Mouse (Mus musculus) embryonic facial prominence, embryonic 15.5 days (tissue): ENCODE measurements around the gene Rpa1. TPM values are rescaled to one million over a fixed set of nuclear protein-coding genes. Genes with fewer than 3 reads are reported as not detected.
"Not testable (repeated sequence)": the region's sequence is repeated elsewhere in the genome, so short reads cannot be mapped to it uniquely, and the experiment has no call there.

ENCODE experiments used
- ATAC-seq: fragments of 200-750 bp; cut with Nextera tagmentation; 2 replicates; pipeline ENCODE4 v1.8.0; 2017; ENCODE audit warnings: low read depth, moderate TSS enrichment; ENCODE audit not compliant: insufficient number of reproducible peaks, low FRiP score, low TSS enrichment
- H3K27ac ChIP-seq: fragments of 300-500 bp; sonication (generic); replicated peaks from 2 replicates; pipeline ENCODE4 v1.5.1; 2015; ENCODE audit warnings: mild to moderate bottlenecking, inconsistent platforms
- H3K27me3 ChIP-seq: fragments of 300-500 bp; sonication (generic); 2 replicates; pipeline ENCODE4 v1.6.1; 2015; ENCODE audit warnings: inconsistent platforms
- H3K36me3 ChIP-seq: fragments of 300-500 bp; sonication (generic); 2 replicates; pipeline ENCODE4 v1.6.1; 2015; ENCODE audit warnings: mild to moderate bottlenecking, inconsistent platforms
- H3K4me1 ChIP-seq: fragments of 300-500 bp; sonication (generic); 2 replicates; pipeline ENCODE4 v1.6.1; 2015; ENCODE audit warnings: inconsistent platforms
- H3K4me2 ChIP-seq: fragments of 300-500 bp; sonication (generic); replicated peaks from 2 replicates; pipeline ENCODE4 v1.6.1; 2015; ENCODE audit warnings: mild to moderate bottlenecking, inconsistent platforms
- H3K4me3 ChIP-seq: fragments of 300-500 bp; sonication (generic); replicated peaks from 2 replicates; pipeline ENCODE4 v1.5.1; 2015; ENCODE audit warnings: mild to moderate bottlenecking, inconsistent platforms
- H3K9ac ChIP-seq: fragments of 300-500 bp; sonication (generic); 2 replicates; pipeline ENCODE4 v1.6.1; 2015; ENCODE audit warnings: inconsistent platforms
- H3K9me3 ChIP-seq: fragments of 300-500 bp; sonication (generic); replicated peaks from 2 replicates; pipeline ENCODE4 v1.6.1; 2016; ENCODE audit warnings: inconsistent platforms
- WGBS: fragments of 180-500 bp; shearing (Covaris S2); methylation state at CpG from one replicate; pipeline ENCODE4 v1.1.7; 2015; 5-methylcytosine and 5-hydroxymethylcytosine counted together
- polyA plus RNA-seq: library from polyadenylated mRNA; unstranded; fragments of >200 nt; fragmentation: Nextera tagmentation; extraction: Ambion mirVana; gene quantifications from 2 replicates; pipeline ENCODE4 v1.2.1, GENCODE M21; 2015

Rpa1 gene
- 92.7 and 96.4 TPM in 2 replicates for polyA plus RNA-seq

GRCm38 (mm10) chr11:75348199-75348889 lies at the start of gene Rpa1, which contains the start of gene Smyd4:
Gene Rpa1 (minus strand): TSS chr11:75348324.
Gene Smyd4 (plus strand): TSS chr11:75348433.
- peak within 1 kb of the TSS; percentile 81 for H3K9ac ChIP-seq
- no peaks in the 10 kb centered on the region for H3K9me3 ChIP-seq
- peaks cover 18% of the 10 kb centered on the region for H3K4me1 ChIP-seq
- peak within 1 kb of the TSS; percentile 80 for H3K4me2 ChIP-seq
- peak within 1 kb of the TSS; percentile 97 for H3K4me3 ChIP-seq
- no peaks in the 10 kb centered on the region for H3K27me3 ChIP-seq
- under 1% methylated on average over 56 of the region's 56 CpGs for WGBS
- no peaks in the 10 kb centered on the region for H3K36me3 ChIP-seq
- peak; percentile 100 for ATAC-seq
- peak within 1 kb of the TSS; percentile 76 for H3K27ac ChIP-seq

DNA sequence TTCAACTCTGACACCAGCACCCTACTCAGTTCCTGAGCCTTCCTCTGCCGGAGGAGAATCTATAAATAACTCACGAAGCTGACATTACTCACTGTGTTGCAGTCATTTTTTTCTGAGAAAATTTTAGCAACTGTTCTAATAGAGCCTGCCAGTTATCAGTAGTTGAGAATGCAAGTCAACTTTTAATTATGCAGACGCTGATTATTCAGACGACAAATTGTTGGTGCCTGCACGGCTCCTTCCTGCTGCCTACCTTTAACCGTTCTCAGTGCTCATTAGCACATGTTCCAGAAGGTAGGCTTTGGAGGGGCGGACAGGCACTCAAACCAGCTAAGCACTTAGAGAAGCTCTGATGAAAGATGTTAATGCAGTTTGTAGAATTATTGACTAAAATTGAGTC lies 49.3 kb upstream of the Rpa1 start:
- H3K27ac ChIP-seq = no peak overlapping the region
- H3K4me1 ChIP-seq = peaks cover 2% of the 10 kb centered on the region; the same call in 1 of the 2 replicates
- no peaks in the 10 kb centered on the region for H3K27me3 ChIP-seq
- no peak overlapping the region for H3K4me3 ChIP-seq
- no peak for ATAC-seq
- H3K4me2 ChIP-seq = no peak overlapping the region
- 70% methylated on average over 7 of the region's 7 CpGs for WGBS
- no peak overlapping the region for H3K9ac ChIP-seq
- peaks cover 3% of the 10 kb centered on the region; the same call in 1 of the 2 replicates for H3K36me3 ChIP-seq
- H3K9me3 ChIP-seq = no peaks in the 10 kb centered on the region

DNA sequence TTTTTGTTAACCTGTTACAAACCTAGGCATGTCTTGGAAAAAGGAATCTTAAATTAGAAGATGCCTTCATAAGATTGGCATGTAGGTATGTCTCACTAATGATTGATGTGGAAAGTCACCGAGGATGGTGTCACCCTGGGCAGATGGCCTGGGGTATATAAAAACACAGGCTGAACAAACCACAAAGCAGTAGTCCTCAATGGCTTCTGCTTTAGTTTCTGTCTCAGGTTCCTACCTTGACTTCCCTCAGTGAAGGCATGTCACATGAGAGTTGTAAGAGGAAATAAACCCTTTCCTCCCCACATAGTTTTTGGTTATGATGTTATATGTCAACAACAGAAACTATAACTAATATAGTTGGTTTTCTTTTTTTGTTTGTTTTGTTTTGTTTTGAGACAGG lies 47.5 kb upstream of the Rpa1 start:
- no peak overlapping the region for H3K4me3 ChIP-seq
- no peak overlapping the region for H3K9ac ChIP-seq
- H3K9me3 ChIP-seq = no peaks in the 10 kb centered on the region
- H3K36me3 ChIP-seq = peaks cover 7% of the 10 kb centered on the region
- no peaks in the 10 kb centered on the region for H3K27me3 ChIP-seq
- ATAC-seq = no peak
- 70% methylated on average over 1 of the region's 1 CpGs for WGBS
- H3K4me2 ChIP-seq = no peak overlapping the region
- no peaks in the 10 kb centered on the region for H3K4me1 ChIP-seq
- no peak overlapping the region for H3K27ac ChIP-seq

DNA sequence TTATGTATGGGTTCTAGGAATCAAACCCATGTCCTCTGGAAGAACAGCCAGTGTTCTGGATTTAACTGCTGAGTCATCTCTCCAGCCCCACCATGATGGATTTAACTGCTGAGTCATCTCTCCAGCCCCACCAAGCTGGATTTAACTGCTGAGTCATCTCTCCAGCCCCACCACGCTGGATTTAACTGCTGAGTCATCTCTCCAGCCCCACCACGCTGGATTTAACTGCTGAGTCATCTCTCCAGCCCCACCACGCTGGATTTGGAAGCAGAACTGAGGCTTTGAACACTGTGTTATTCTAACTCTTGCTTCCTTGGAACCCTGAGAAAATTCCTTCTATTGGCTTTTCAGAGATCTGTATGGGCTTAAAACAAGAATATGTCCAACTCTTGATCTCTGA lies 35.4 kb upstream of the Rpa1 start:
- H3K9me3 ChIP-seq, H3K4me3 ChIP-seq, H3K4me1 ChIP-seq, H3K4me2 ChIP-seq, ATAC-seq, H3K36me3 ChIP-seq, H3K27me3 ChIP-seq, H3K9ac ChIP-seq, H3K27ac ChIP-seq: not testable (repeated sequence)
- 43% methylated on average over 3 of the region's 3 CpGs for WGBS

- WGBS = 86% methylated on average over 2 of the region's 2 CpGs
- not testable (repeated sequence) for H3K4me2 ChIP-seq
Measured at GRCm38 (mm10) chr11:75378786-75379185, 30.7 kb upstream of the Rpa1 start.

DNA sequence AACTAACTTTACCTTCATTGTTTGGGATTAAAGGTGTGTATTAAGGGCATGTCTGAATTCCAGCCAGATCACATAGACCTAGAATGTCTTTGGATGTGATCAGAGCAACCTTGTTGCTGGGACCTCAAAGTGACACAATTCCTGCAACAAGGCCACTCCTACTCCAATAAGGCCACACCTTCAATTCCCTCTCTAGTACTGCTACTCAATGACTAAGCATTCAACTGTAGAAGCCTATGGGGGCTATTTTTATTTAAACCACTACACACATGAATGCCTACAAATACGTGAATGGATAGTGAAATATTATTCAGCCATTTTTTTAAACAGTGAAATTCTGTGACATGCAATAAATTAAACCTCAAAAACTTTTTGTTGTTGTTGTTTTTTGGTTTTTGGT lies 29.0 kb upstream of the Rpa1 start:
- no peak overlapping the region for H3K27ac ChIP-seq
- no peaks in the 10 kb centered on the region for H3K9me3 ChIP-seq
- no peak overlapping the region for H3K4me2 ChIP-seq
- H3K9ac ChIP-seq = no peak overlapping the region
- no peaks in the 10 kb centered on the region for H3K4me1 ChIP-seq
- 87% methylated on average over 1 of the region's 1 CpGs for WGBS
- H3K36me3 ChIP-seq = no peaks in the 10 kb centered on the region
- H3K4me3 ChIP-seq = no peak overlapping the region
- ATAC-seq = no peak
- no peaks in the 10 kb centered on the region for H3K27me3 ChIP-seq

More at GRCm38 (mm10) chr11:75378786-75379185, 30.7 kb upstream of the Rpa1 start:
- ATAC-seq, H3K4me3 ChIP-seq, H3K36me3 ChIP-seq, H3K27me3 ChIP-seq, H3K9me3 ChIP-seq, H3K9ac ChIP-seq, H3K27ac ChIP-seq, H3K4me1 ChIP-seq: not testable (repeated sequence)

- H3K9me3 ChIP-seq = no peaks in the 10 kb centered on the region
- H3K4me1 ChIP-seq = no peaks in the 10 kb centered on the region
- 100% methylated on average over 1 of the region's 1 CpGs for WGBS
- no peaks in the 10 kb centered on the region for H3K27me3 ChIP-seq
- no peak overlapping the region for H3K9ac ChIP-seq
- H3K36me3 ChIP-seq = no peaks in the 10 kb centered on the region
- no peak for ATAC-seq
- H3K4me2 ChIP-seq = no peak overlapping the region
- no peak overlapping the region for H3K27ac ChIP-seq
- H3K4me3 ChIP-seq = no peak overlapping the region
Measured at GRCm38 (mm10) chr11:75355475-75355874, 7.4 kb upstream of the Rpa1 start.

GRCm38 (mm10) chr11:75351225-75351624 lies 3.1 kb upstream of the Rpa1 start:
- Histone ChIP-seq H3K27me3 (no peaks in the 10 kb centered on the region), H3K9me3 (no peaks in the 10 kb centered on the region), H3K4me3 (no peak overlapping the region), H3K4me1 (peaks cover 17% of the 10 kb centered on the region), H3K9ac (no peak overlapping the region), H3K27ac (no peak overlapping the region), H3K4me2 (no peak overlapping the region), H3K36me3 (no peaks in the 10 kb centered on the region)
- ATAC-seq = no peak

- H3K9ac ChIP-seq = peak overlapping the region; percentile 63
- ATAC-seq = no peak
- no peaks in the 10 kb centered on the region for H3K36me3 ChIP-seq
- peak overlapping the region; percentile 97 for H3K4me3 ChIP-seq
- WGBS = 44% methylated on average over 10 of the region's 10 CpGs
- H3K4me1 ChIP-seq = peaks cover 18% of the 10 kb centered on the region
- no peaks in the 10 kb centered on the region for H3K9me3 ChIP-seq
- H3K4me2 ChIP-seq = peak overlapping the region; percentile 80
- peak overlapping the region; percentile 44; the same call in 1 of the 2 replicates for H3K27ac ChIP-seq
- no peaks in the 10 kb centered on the region for H3K27me3 ChIP-seq
Measured at GRCm38 (mm10) chr11:75348890-75349261, 752 bp upstream of the Rpa1 start.

GRCm38 (mm10) chr11:75347596-75347995 lies 528 bp downstream of the Rpa1 start:
- ATAC-seq = no peak
- under 1% methylated on average over 10 of the region's 10 CpGs for WGBS
- Histone ChIP-seq H3K4me1 (peaks cover 18% of the 10 kb centered on the region), H3K4me3 (peak overlapping the region; percentile 97), H3K36me3 (no peaks in the 10 kb centered on the region), H3K27ac (peak overlapping the region; percentile 76; the same call in 1 of the 2 replicates), H3K4me2 (peak overlapping the region; percentile 80), H3K9ac (peak overlapping the region; percentile 81), H3K9me3 (no peaks in the 10 kb centered on the region), H3K27me3 (no peaks in the 10 kb centered on the region)

DNA sequence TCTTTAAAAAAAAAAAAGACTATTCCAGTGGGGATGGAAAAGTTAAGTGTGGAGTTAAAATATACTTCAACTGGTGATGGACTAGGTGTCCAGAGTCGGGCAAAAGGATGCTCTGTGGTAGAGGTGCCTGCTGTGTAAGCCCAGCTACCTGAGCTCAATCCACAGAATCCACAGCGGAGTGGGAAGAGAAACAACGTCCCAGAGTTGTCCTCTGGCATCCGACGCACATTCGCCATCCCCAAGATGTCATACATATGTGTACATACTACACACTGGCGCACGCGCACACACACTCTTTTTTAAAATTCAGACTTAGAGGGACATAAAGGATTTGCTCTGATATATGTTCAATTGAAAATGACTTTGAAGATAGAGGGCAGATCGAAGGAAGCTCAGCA lies 937 bp downstream of the Rpa1 start:
- 33% methylated on average over 10 of the region's 10 CpGs for WGBS
- H3K4me3 ChIP-seq = peak overlapping the region; percentile 97

More for the DNA sequence above, 937 bp downstream of the Rpa1 start:
- no peaks in the 10 kb centered on the region for H3K27me3 ChIP-seq
- no peak overlapping the region for H3K27ac ChIP-seq
- H3K4me1 ChIP-seq = peaks cover 18% of the 10 kb centered on the region
- no peaks in the 10 kb centered on the region for H3K9me3 ChIP-seq
- ATAC-seq = no peak
- H3K9ac ChIP-seq = 0 out of 2 replicates have a peak overlapping the region, but pooled peaks have one; percentile 9
- no peaks in the 10 kb centered on the region for H3K36me3 ChIP-seq
- peak overlapping the region; percentile 80 for H3K4me2 ChIP-seq
